18 mouse cellular contexts compared by ENCODE assay signal in the genomic region with DNA sequence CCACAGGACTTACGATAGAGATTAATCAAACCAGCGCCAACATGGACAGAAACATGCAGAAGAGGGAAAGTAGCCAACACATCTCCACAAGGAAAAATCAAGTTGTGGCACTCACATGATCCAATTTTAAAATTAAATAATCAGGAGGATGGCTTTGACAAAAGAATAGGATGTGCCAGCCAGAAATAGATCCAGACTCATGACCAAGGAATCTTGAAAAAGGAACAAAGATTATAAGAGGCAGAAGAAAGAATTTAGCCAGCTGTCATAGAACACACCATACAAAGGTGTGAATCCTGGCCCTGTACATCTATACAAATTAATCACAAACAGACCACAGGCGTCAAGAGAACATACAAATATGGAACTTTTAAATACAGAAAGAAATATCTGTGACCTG.
A peak's percentile ranks its signal among the peaks of the same experiment; 100 is the strongest.
DNase-seq lines count a peak whose midpoint lies in the region; ATAC-seq and TF ChIP-seq lines count a peak whose summit lies in the region.
"Had no signal": no experiment of that assay in that cellular context is flagged by ENCODE, and none has a peak within 500 bp of the region (broad histone marks: within the 10 kb centered on the region; RNA-seq: fewer than 3 reads in every experiment).

No protein-coding gene starts in this region.

- no peaks in the 10 kb centered on the region for H3K27me3 ChIP-seq in heart, postnatal 0 days (ENCODE audit: control insufficient read depth, insufficient read depth, low read length)
- H3K27me3 ChIP-seq: CH12.LX, Patski had no signal

- TF ChIP-seq EP300 in heart, postnatal 0 days (IDR thresholded peaks at IDR 0.05; ENCODE audit: low read depth) = peak; percentile 84

- no peak overlapping the region for H3K9ac ChIP-seq in heart, postnatal 0 days (replicated peaks; ENCODE audit: low read depth, low read length)

- WGBS in heart, postnatal 0 days = 54% methylated on average over 3 of the region's 3 CpGs

- H3K9me3 ChIP-seq in heart, postnatal 0 days (replicated peaks; ENCODE audit: control insufficient read depth, low read length) = no peaks in the 10 kb centered on the region
- H3K9me3 ChIP-seq: G1E had no signal

- DNase-seq in heart, postnatal 0 days (ENCODE audit: low spot score) = peak; percentile 53
- no peak for DNase-seq in heart, adult 11 months
- DNase-seq: adrenal gland, adult 2 months; adrenal gland, adult 8-10 months; adrenal gland, postnatal 10 days; adrenal gland, postnatal 14 days; adrenal gland, postnatal 25 days; adrenal gland, postnatal 36 days; B cell, adult 2 months; cerebellum, adult 11 months; cerebellum, adult 11-12 months; cerebellum, adult 18-20 months; cerebellum, adult 2 months had no signal

- H3K4me3 ChIP-seq in heart, postnatal 0 days (ENCODE audit: low read depth, low read length) = no peak overlapping the region

- no peak overlapping the region for H3K4me2 ChIP-seq in heart, postnatal 0 days (ENCODE audit: low read depth, low read length)

- H3K4me1 ChIP-seq in heart, postnatal 0 days (ENCODE audit: control insufficient read depth, insufficient read depth) = no peaks in the 10 kb centered on the region

- TF ChIP-seq CTCF in heart, postnatal 0 days (IDR thresholded peaks at IDR 0.05; ENCODE audit: low read depth) = no peak

- no peaks in the 10 kb centered on the region for H3K36me3 ChIP-seq in heart, postnatal 0 days (replicated peaks; ENCODE audit: control insufficient read depth, insufficient read depth, low read length)
- H3K36me3 ChIP-seq: G1E had no signal

- H3K27ac ChIP-seq in heart, postnatal 0 days (ENCODE audit: low read depth) = peak overlapping the region; percentile 57

- ATAC-seq in heart, postnatal 0 days (ENCODE audit: insufficient read depth, low read depth) = peak; percentile 72; the same call in 1 of the 2 replicates
- ATAC-seq: activated CD4-positive, CD25-positive, alpha-beta regulatory T cell, adult 4 months; CD4-positive, CD25-positive, alpha-beta regulatory T cell, adult 4 months; Patski had no signal
